Mouse (Mus musculus): ENCODE data around the gene Atp10b. TPM values are rescaled to one million over a fixed set of nuclear protein-coding genes. Genes with fewer than 3 reads are reported as not detected.

Gene Atp10b
- polyA plus RNA-seq, 1 experiment: 0.01 TPM

- Histone ChIP-seq H3K4me3 (replicated peaks) (no peak overlapping the region), H3K4me1 (ENCODE audit: control insufficient read depth) (no peaks in the 10 kb centered on the region), H3K9me3 (ENCODE audit: control insufficient read depth, low read length) (no peaks in the 10 kb centered on the region), H3K36me3 (ENCODE audit: control insufficient read depth) (no peaks in the 10 kb centered on the region), H3K27me3 (ENCODE audit: control insufficient read depth) (no peaks in the 10 kb centered on the region)
- TF ChIP-seq TAL1 (IDR thresholded peaks at IDR 0.05; ENCODE audit: low read length): no peak
- no peak for TF ChIP-seq GATA1 (IDR thresholded peaks at IDR 0.05; ENCODE audit: low read length)
Observed at GRCm38 (mm10) chr11:43267505-43267904, 117.8 kb downstream of the Atp10b start.

DNA sequence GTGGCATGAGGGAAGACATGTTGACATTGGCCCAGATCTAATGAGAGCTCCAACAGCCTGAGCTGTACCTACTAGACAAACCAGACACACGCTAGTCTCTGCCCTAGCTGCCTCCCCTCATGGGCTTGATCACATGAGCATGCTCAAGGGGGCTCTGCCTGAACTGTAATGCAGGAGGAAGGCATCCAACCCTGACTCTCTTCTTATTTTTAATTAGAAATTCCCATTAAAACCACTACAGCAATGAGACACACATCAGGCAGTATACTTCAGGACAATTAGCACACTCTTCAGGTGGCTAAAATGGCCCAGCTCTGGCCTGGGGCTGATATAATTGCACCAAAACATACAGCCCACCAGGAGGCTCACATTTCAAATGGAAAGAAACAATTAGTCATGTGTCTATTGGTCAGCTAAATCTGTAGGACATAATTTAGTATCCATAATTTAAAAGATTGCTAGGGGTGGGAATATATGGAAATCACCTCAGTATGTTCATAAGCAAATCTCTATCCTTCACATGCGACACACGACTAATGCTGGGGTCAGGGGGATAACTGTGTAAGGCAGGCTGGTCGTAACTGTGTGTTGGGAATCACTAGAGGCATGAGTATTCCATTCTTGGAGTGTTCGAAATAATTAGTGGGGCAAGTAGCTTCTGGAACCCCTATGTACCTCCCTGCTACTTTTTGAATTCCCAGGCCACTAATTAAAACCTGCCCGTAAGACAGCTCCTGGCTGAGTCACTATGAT lies 120.0 kb downstream of the Atp10b start:
- TF ChIP-seq GATA1 (IDR thresholded peaks at IDR 0.05; ENCODE audit: low read length): no peak
- no peak for TF ChIP-seq TAL1 (IDR thresholded peaks at IDR 0.05; ENCODE audit: low read length)
- no peaks in the 10 kb centered on the region for H3K27me3 ChIP-seq (ENCODE audit: control insufficient read depth)
- no peaks in the 10 kb centered on the region for H3K4me1 ChIP-seq (ENCODE audit: control insufficient read depth)
- H3K9me3 ChIP-seq (ENCODE audit: control insufficient read depth, low read length): no peaks in the 10 kb centered on the region
- H3K36me3 ChIP-seq (ENCODE audit: control insufficient read depth): no peaks in the 10 kb centered on the region
- H3K4me3 ChIP-seq (replicated peaks): no peak overlapping the region

DNA sequence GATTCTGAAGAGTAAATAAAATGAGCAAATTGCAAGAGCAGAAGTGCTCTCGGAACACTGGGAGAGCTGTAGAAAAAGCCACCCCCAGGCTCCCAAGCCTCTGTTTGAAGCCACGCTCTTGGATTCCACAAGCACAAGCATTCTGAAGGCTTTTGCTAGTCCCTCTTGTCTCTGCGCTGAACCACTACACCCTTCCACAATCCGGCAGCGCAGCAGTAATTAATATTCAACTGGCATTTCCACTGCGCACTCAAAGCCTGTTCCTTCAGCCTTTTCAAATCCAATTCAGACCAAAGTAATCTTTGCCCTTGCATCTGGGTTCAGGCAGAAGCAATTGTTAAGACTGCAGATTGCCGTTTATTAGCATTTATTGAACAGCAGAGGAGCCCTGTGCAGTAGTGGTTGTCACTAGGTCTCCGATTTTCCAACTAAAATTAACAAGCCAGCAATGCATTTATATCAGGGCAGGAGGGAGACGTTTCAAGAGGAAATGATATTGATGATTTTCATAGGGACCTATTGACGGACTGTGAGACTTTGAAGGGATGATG lies 120.7 kb downstream of the Atp10b start:
- H3K4me3 ChIP-seq (replicated peaks): no peak overlapping the region
- TF ChIP-seq GATA1 (IDR thresholded peaks at IDR 0.05; ENCODE audit: low read length): no peak
- TF ChIP-seq TAL1 (IDR thresholded peaks at IDR 0.05; ENCODE audit: low read length): no peak

GRCm38 (mm10) chr11:43273896-43274295 lies 124.2 kb downstream of the Atp10b start:
- no peak for TF ChIP-seq GATA1 (IDR thresholded peaks at IDR 0.05; ENCODE audit: low read length)
- no peak for TF ChIP-seq TAL1 (IDR thresholded peaks at IDR 0.05; ENCODE audit: low read length)
- H3K4me1 ChIP-seq (ENCODE audit: control insufficient read depth): no peaks in the 10 kb centered on the region
- no peaks in the 10 kb centered on the region for H3K9me3 ChIP-seq (ENCODE audit: control insufficient read depth, low read length)
- no peaks in the 10 kb centered on the region for H3K36me3 ChIP-seq (ENCODE audit: control insufficient read depth)
- no peak overlapping the region for H3K4me3 ChIP-seq (replicated peaks)
- H3K27me3 ChIP-seq (ENCODE audit: control insufficient read depth): no peaks in the 10 kb centered on the region

More for the DNA sequence above, 120.7 kb downstream of the Atp10b start:
- H3K27me3 ChIP-seq (ENCODE audit: control insufficient read depth): no peaks in the 10 kb centered on the region
- H3K36me3 ChIP-seq (ENCODE audit: control insufficient read depth): no peaks in the 10 kb centered on the region
- no peaks in the 10 kb centered on the region for H3K4me1 ChIP-seq (ENCODE audit: control insufficient read depth)
- no peaks in the 10 kb centered on the region for H3K9me3 ChIP-seq (ENCODE audit: control insufficient read depth, low read length)

DNA sequence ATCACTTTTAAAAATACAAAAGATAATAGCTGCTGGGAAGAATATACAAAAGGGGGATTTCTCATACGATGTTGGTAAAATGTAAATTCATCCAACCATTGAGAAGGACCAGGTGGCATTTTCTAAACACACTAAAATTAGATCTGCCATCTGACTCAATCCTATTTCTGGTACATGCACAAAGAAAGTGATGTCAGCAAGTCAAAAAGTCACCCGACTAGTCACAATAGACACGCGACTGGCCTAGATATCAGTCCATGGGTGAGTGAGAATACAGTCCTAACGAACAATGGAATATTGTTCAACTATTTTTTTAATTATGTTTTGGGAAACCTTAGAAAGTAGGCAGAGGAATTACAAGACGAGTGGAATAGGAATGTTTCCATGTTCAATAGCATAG lies 147.9 kb downstream of the Atp10b start:
- H3K27me3 ChIP-seq (ENCODE audit: control insufficient read depth): no peaks in the 10 kb centered on the region
- no peaks in the 10 kb centered on the region for H3K4me1 ChIP-seq (ENCODE audit: control insufficient read depth)
- H3K9me3 ChIP-seq (ENCODE audit: control insufficient read depth, low read length): peaks cover 5% of the 10 kb centered on the region
- no peak overlapping the region for H3K4me3 ChIP-seq (replicated peaks)
- TF ChIP-seq GATA1 (IDR thresholded peaks at IDR 0.05; ENCODE audit: low read length) (no peak), TAL1 (IDR thresholded peaks at IDR 0.05; ENCODE audit: low read length) (no peak)
- H3K36me3 ChIP-seq (ENCODE audit: control insufficient read depth): no peaks in the 10 kb centered on the region

DNA sequence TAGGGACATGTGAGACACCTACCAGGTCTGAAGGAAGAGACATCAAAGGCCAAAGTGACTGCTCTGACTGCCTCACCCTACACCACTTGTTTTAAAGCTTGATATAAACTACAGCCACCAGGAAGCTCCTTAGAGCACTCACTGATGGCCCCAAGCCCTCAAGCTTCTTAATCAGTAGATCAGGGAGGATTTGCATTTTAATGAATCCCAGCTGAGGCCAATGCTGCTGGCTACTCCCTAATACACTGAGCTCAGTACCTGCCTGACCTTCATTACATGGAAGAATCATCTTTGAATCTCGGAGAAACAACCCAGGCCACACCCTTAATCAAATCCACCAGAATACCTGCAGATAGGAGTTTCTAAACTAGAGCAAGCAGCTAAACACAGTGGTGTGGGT lies 161.3 kb downstream of the Atp10b start:
- Histone ChIP-seq H3K27me3 (ENCODE audit: control insufficient read depth) (no peaks in the 10 kb centered on the region), H3K4me3 (replicated peaks) (no peak overlapping the region), H3K4me1 (ENCODE audit: control insufficient read depth) (no peaks in the 10 kb centered on the region), H3K9me3 (ENCODE audit: control insufficient read depth, low read length) (no peaks in the 10 kb centered on the region), H3K36me3 (ENCODE audit: control insufficient read depth) (no peaks in the 10 kb centered on the region)
- TF ChIP-seq GATA1 (IDR thresholded peaks at IDR 0.05; ENCODE audit: low read length) (no peak), TAL1 (IDR thresholded peaks at IDR 0.05; ENCODE audit: low read length) (no peak)

Other genes with a start within 250 kb of the Atp10b start
- gene Gm9972, start 114.1 kb upstream of the Atp10b start, polyA plus RNA-seq (2012): not detected in 2 replicates